ENCODE assay signal across 19 mouse cellular contexts in genomic region chr5:125802801-125803200, GRCm38 (mm10).
DNase-seq lines count a peak whose midpoint lies in the region; ATAC-seq lines count a peak whose summit lies in the region.
"Had no signal": no experiment of that assay in that cellular context is flagged by ENCODE, and none has a peak within 500 bp of the region (broad histone marks: within the 10 kb centered on the region; RNA-seq: fewer than 3 reads in every experiment).

No protein-coding gene starts in this region.

- H3K4me2 ChIP-seq in heart, embryonic 12.5 days, result no peak overlapping the region
- no peak overlapping the region for H3K4me2 ChIP-seq in heart, embryonic 11.5 days
- H3K4me2 ChIP-seq in midbrain, embryonic 14.5 days (ENCODE audit: low read length), result no peak overlapping the region
- H3K4me2 ChIP-seq in midbrain, embryonic 16.5 days (ENCODE audit: low read length), result no peak overlapping the region
- H3K4me2 ChIP-seq: embryonic facial prominence, embryonic 13.5 days; forebrain, embryonic 13.5 days; heart, embryonic 15.5 days; hindbrain, embryonic 15.5 days had no signal

- no peaks in the 10 kb centered on the region for H3K27me3 ChIP-seq in heart, embryonic 12.5 days (replicated peaks)
- H3K27me3 ChIP-seq in heart, embryonic 11.5 days (ENCODE audit: control insufficient read depth, insufficient read depth, low read length), result no peaks in the 10 kb centered on the region
- H3K27me3 ChIP-seq in midbrain, embryonic 14.5 days (ENCODE audit: control insufficient read depth, insufficient read depth, low read length), result peaks cover 2% of the 10 kb centered on the region; the same call in 1 of the 2 replicates
- no peaks in the 10 kb centered on the region for H3K27me3 ChIP-seq in midbrain, embryonic 16.5 days (ENCODE audit: control insufficient read depth, insufficient read depth, low read depth, low read length)
- H3K27me3 ChIP-seq: embryonic facial prominence, embryonic 13.5 days; forebrain, embryonic 13.5 days; heart, embryonic 15.5 days; hindbrain, embryonic 15.5 days had no signal

- no peak overlapping the region for H3K27ac ChIP-seq in heart, embryonic 12.5 days (ENCODE audit: poor library complexity, severe bottlenecking)
- H3K27ac ChIP-seq in heart, embryonic 11.5 days (ENCODE audit: low read depth, low read length), result no peak overlapping the region
- no peak overlapping the region for H3K27ac ChIP-seq in midbrain, embryonic 14.5 days (replicated peaks; ENCODE audit: low read depth, low read length)
- no peak overlapping the region for H3K27ac ChIP-seq in midbrain, embryonic 16.5 days (ENCODE audit: low read length)
- H3K27ac ChIP-seq: embryonic facial prominence, embryonic 13.5 days; forebrain, embryonic 13.5 days; heart, embryonic 15.5 days; hindbrain, embryonic 15.5 days had no signal

- no peaks in the 10 kb centered on the region for H3K4me1 ChIP-seq in heart, embryonic 12.5 days (replicated peaks)
- no peaks in the 10 kb centered on the region for H3K4me1 ChIP-seq in heart, embryonic 11.5 days (ENCODE audit: control insufficient read depth, insufficient read depth, low read length)
- H3K4me1 ChIP-seq in midbrain, embryonic 14.5 days (ENCODE audit: control insufficient read depth, insufficient read depth, low read length), result peaks cover 3% of the 10 kb centered on the region; the same call in 1 of the 2 replicates
- H3K4me1 ChIP-seq in midbrain, embryonic 16.5 days (ENCODE audit: control insufficient read depth, insufficient read depth, low read length), result peaks cover 7% of the 10 kb centered on the region
- H3K4me1 ChIP-seq: embryonic facial prominence, embryonic 13.5 days; heart, embryonic 15.5 days had no signal

- WGBS in heart, embryonic 12.5 days, result 76% methylated on average over 7 of the region's 7 CpGs
- WGBS in heart, embryonic 11.5 days (ENCODE audit: insufficient replicate concordance), result 79% methylated on average over 7 of the region's 7 CpGs
- WGBS in midbrain, embryonic 14.5 days, result 62% methylated on average over 7 of the region's 7 CpGs
- WGBS in midbrain, embryonic 16.5 days, result 51% methylated on average over 7 of the region's 7 CpGs

- peak; percentile 76 to 80 for DNase-seq in cerebellum, postnatal 10 days
- DNase-seq in cerebellum, adult 8-10 months, result no peak
- peak; percentile 18 for DNase-seq in midbrain, embryonic 14.5 days
- DNase-seq in thymus, adult 18-20 months, result no peak
- DNase-seq: adrenal gland, postnatal 10 days; B cell, adult 2 months; cerebellum, adult 18-20 months; gastrocnemius, postnatal 36 days; heart, adult 11 months; heart, postnatal 14 days had no signal

- H3K36me3 ChIP-seq in heart, embryonic 12.5 days, result no peaks in the 10 kb centered on the region
- no peaks in the 10 kb centered on the region for H3K36me3 ChIP-seq in heart, embryonic 11.5 days (ENCODE audit: control insufficient read depth, insufficient read depth, low read length)
- H3K36me3 ChIP-seq in midbrain, embryonic 14.5 days (ENCODE audit: control insufficient read depth, insufficient read depth, low read length), result no peaks in the 10 kb centered on the region
- H3K36me3 ChIP-seq in midbrain, embryonic 16.5 days (ENCODE audit: control insufficient read depth, insufficient read depth, low read length), result no peaks in the 10 kb centered on the region
- H3K36me3 ChIP-seq: embryonic facial prominence, embryonic 13.5 days; G1E; heart, embryonic 15.5 days; hindbrain, embryonic 15.5 days had no signal

- peak; percentile 11; the same call in 1 of the 2 replicates for ATAC-seq in heart, embryonic 12.5 days (ENCODE audit: insufficient number of reproducible peaks, low FRiP score)
- no peak for ATAC-seq in heart, embryonic 11.5 days (replicated peaks; ENCODE audit: insufficient number of reproducible peaks, low FRiP score, low TSS enrichment)
- ATAC-seq in midbrain, embryonic 14.5 days (ENCODE audit: low FRiP score, low TSS enrichment), result no peak
- ATAC-seq in midbrain, embryonic 16.5 days, result no peak
- ATAC-seq: CD4-positive, CD25-positive, alpha-beta regulatory T cell, adult 4 months; forebrain, embryonic 13.5 days had no signal

- H3K9me3 ChIP-seq in heart, embryonic 12.5 days (replicated peaks), result peaks cover 43% of the 10 kb centered on the region
- no peaks in the 10 kb centered on the region; the same call in 1 of the 2 replicates for H3K9me3 ChIP-seq in heart, embryonic 11.5 days (replicated peaks; ENCODE audit: control insufficient read depth, low read length)
- no peaks in the 10 kb centered on the region for H3K9me3 ChIP-seq in midbrain, embryonic 14.5 days (ENCODE audit: control insufficient read depth, low read length)
- no peaks in the 10 kb centered on the region; the same call in 1 of the 2 replicates for H3K9me3 ChIP-seq in midbrain, embryonic 16.5 days (replicated peaks; ENCODE audit: control insufficient read depth, low read length, poor library complexity, severe bottlenecking)
- H3K9me3 ChIP-seq: embryonic facial prominence, embryonic 13.5 days; forebrain, embryonic 13.5 days; heart, embryonic 15.5 days; hindbrain, embryonic 15.5 days had no signal

- no peak overlapping the region for H3K4me3 ChIP-seq in heart, embryonic 12.5 days
- no peak overlapping the region for H3K4me3 ChIP-seq in heart, embryonic 11.5 days (ENCODE audit: low read depth, low read length)
- no peak overlapping the region for H3K4me3 ChIP-seq in midbrain, embryonic 14.5 days (replicated peaks; ENCODE audit: low read depth, low read length)
- no peak overlapping the region for H3K4me3 ChIP-seq in midbrain, embryonic 16.5 days (ENCODE audit: low read depth, low read length)
- H3K4me3 ChIP-seq: embryonic facial prominence, embryonic 13.5 days; forebrain, embryonic 13.5 days; heart, embryonic 15.5 days; hindbrain, embryonic 15.5 days had no signal

- no peak overlapping the region for H3K9ac ChIP-seq in heart, embryonic 12.5 days
- H3K9ac ChIP-seq in heart, embryonic 11.5 days (ENCODE audit: low read depth, low read length), result no peak overlapping the region
- no peak overlapping the region for H3K9ac ChIP-seq in midbrain, embryonic 14.5 days (replicated peaks; ENCODE audit: low read length)
- H3K9ac ChIP-seq in midbrain, embryonic 16.5 days (ENCODE audit: low read depth, low read length), result no peak overlapping the region
- H3K9ac ChIP-seq: embryonic facial prominence, embryonic 13.5 days; forebrain, embryonic 13.5 days; heart, embryonic 15.5 days; hindbrain, embryonic 15.5 days had no signal

Comparison
In these comparisons a context has a peak if more than half of its experiments do, and no peak if none do; other contexts are left out.
1. DNase-seq: peak in cerebellum, postnatal 10 days (2 of 2) and midbrain, embryonic 14.5 days (single experiment); none in cerebellum, adult 8-10 months (single experiment) and thymus, adult 18-20 months (0 of 2).